Mouse (Mus musculus): ENCODE measurements around the gene Mxd1.

Gene Mxd1

GRCm38 (mm10) chr6:86599197-86599596 lies 69.8 kb downstream of the Mxd1 start:
- DNase-seq (ENCODE audit: low read depth): peak; percentile 86

- DNase-seq (ENCODE audit: low read depth): no peak
Measured at GRCm38 (mm10) chr6:86598742-86599193, 70.2 kb downstream of the Mxd1 start.

All from NIH3T3 (cell line).